Mouse (Mus musculus) kidney, postnatal 14 days (tissue): Measurements from ENCODE around the gene Map4k2.
"Not testable (repeated sequence)": the region's sequence is repeated elsewhere in the genome, so short reads cannot be mapped to it uniquely, and the experiment has no call there.

Source experiments
- DNase-seq: peaks from one replicate; pipeline ENCODE4 v3.0.0; 2022; ENCODE audit warnings: mixed read lengths

Map4k2 gene

DNA sequence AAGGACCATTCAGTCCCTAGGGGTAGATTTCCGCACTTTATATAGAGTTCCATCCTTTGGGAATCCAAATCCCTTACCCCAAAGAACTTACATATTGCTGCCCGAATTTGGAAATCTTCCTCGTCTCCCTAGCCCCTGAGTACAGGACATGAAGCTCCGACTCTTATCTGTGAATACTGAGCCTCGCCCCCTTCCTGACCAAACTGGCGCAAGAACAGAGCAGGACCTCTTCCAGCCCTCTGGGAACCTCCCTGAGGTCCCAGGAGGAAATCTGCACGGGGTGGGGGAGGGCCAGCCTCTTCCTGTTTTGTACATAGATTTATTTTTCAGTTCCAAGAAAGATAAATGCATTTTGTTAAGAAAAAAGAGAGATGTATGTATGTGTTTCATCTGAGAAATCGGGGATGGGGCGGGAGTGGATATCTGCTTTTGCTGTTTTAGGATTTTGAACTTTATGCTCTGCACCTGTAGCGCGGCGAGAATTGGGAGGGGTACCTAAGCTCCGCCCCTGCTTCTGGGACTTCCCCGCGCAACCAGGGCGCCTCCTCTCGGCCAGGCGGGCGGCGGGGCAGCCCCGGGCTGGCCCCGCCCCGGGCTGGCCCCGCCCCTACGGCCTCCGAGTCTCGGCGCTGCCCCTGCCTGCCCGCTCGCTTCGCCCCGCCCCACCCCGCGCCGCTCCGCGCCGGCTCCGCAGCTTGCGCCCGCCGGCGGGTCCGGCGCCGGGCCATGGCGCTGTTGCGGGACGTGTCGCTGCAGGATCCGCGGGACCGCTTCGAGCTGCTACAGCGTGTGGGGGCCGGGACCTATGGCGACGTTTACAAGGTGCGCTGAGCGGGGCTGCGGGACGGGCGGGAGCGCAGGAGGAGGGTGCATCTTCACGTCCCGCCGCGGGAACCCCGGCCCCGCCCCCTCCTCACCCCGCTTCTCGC, at the start of gene Map4k2:
Gene Map4k2 (plus strand): TSS at position 612 of the 929 bp plus-strand sequence.
- DNase-seq = peak; percentile 95

DNA sequence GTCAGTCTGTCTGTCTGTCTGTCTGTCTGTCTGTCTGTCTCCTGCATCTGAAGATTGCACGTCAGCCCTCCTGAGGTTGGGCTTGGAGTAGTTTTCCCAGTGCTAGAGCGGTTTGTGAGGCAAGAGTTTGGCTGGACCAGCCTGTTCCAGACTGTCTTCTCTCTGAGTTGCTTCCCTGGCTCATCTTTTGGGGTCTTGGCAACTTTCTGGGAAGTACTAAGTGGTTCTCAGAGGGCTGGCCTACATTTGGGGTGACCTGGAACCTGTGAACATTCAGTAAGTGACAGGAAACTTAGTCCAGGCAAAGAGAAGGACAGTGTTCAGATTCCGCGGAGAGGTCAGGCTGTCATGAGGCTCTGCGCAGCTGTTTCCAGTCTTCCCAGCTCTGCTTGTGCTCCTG, 48.7 kb upstream of the Map4k2 start:
- no peak for DNase-seq

DNA sequence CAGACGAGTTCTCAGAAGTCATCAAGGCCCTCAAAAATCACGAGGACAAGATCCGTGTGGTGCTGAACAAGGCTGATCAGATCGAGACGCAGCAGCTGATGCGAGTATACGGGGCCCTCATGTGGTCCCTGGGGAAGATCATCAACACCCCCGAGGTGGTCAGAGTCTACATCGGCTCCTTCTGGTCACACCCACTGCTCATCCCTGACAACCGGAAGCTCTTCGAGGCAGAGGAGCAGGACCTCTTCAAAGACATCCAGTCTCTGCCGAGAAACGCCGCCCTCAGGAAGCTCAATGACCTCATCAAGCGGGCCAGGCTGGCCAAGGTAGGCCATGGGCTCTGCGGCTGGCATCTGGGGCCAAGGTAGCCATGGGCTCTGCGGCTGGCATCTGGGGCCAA, 46.6 kb upstream of the Map4k2 start:
- no peak for DNase-seq

DNA sequence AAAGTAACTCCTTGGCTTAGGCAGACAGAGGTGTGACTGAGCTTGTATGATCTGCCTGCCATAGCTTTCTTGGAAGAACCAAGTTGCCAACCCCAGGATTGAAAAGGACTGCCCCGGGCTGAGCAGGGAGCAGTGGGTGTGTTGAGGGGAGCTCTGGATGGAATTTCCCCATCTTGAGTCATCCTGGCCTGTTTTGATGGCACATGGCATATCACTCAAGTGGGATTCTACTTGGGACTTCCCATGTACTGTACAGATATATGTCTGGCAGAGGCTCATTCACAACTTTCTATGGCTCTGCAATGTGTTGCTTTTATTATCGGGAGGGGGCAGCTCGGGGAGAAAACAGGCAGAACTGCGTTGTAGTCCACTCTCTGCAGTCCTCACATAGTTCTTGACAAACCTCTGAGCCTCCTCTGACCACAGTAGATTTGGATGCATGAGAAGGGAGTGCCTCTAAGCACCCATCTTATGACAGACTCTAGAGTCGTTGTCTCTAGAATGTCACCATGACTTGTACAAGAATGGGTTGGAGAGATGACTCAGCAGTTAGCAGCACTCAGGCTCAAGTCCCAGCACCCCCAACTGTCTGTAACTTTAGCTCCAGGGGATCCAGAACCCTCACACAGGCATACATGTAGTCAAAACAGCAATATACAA, 44.3 kb upstream of the Map4k2 start:
- DNase-seq = no peak

DNA sequence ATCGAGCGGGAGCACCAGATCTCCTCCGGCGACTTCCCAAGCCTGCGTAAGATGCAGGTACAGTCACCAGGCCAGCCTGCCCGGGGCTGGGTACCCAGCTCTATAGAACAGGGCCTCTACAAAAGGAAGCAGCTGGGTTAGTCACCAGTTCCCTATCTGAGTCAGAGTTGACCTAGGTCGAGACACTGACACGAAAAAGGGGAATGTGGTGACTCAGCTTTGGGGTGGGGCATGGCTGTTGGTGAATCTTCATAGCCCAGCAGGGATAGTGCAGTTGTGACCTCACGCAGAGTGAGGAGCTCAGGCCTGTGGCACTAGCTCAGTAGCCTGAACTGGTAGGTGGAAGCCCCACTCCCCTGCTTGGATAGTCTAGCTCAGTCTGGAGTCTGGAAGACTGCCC, 43.3 kb upstream of the Map4k2 start:
- peak; percentile 47 for DNase-seq

DNA sequence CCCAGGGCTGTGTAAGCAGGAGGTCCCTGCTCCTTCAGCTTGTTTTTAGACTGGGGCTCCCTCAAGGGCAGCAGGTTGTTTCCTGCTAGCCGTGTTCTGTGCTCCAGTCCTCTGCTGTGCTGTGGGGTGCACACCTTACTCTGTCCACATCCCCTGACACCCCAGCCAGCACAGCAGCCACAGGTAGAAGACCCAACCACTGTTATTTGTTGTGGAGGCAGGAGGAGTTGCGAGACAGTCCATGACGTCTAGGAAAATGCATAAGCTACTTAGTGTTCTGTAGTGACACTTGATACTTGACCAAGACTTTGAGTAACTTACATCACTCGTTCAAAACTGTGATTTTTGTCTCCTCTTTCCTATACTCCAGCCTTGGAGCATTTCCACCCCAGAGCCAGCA, 41.9 kb upstream of the Map4k2 start:
- DNase-seq = no peak

DNA sequence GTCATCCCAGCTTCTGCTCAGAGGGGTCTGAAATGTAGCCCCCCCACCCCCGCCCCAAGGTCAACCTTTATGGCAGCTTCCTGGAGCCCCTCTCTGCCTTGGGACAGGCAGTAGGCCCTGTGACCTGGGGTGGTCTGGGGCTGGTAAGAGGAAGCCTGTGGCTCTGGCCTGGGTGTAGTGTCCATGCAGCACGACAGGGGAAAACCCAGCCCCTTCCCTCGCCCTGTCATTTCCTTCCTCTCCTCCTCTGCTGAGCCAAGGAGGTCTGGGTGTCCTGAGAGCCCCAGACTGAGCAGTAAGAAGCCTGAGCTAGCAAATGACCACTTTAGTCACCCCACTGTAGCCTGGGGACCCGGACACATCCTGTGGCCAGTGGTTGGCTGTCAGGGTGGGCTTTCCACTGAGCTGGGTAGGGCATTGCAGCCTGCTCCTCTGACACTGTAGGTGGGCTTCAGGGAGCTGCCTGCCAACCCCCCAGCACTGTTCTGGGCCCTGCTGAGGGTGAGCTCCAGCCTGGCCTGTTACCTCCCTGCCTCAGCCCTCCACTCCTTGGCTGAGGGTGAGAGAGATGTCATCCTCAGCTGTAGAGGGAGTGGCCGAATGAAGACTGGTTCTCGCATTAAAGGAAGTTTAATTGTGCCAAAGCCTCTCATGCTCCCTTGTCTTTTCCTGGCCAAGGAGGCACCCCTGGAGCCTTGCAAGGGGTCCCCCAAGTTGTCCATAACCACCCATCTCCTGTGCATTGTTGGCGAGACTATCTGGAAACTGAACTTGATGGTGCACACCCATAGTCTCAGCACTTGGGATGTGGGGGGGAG, 41.3 kb upstream of the Map4k2 start:
- DNase-seq = no peak

DNA sequence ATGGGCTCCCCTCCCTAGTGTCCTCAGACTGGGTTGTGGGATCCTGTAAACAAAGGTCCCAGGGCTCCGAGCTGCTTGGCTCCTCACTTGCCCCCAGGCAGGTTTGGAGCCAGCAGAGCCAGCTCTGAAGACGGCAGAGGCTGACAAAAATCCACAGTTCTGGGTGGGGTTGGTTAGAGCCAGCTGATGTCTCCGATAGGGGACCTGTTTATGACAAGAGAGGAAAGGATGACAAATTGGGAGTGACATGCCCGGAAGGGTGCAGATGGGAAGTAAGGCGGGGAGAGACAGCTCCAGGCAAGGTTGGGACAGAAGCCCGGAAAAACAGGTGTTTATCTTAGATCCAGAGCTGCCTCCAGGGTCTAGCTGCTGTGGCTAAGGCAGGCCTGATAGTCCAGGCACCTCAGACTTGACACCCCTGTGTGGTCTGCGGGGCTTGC, 40.5 kb upstream of the Map4k2 start:
- DNase-seq = peak; percentile 47

DNA sequence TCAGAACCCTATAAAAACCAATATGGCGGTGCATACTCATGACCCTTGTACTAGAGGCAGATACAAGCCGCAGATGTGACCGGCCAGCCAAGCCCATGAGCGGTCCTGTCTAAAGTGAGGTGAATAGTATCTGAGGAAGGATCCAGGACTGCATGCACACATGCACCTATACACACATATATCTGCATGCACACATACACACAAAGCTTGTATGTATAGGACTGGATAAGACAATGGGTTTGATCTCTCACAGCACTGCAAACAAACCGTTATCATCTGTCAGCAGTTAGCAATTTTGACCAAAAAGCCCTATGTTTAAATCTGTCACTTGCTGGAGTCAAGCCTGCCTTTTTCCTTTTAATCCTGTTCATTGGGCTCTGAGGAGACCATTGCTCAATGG, 38.8 kb upstream of the Map4k2 start:
- DNase-seq = no peak

DNA sequence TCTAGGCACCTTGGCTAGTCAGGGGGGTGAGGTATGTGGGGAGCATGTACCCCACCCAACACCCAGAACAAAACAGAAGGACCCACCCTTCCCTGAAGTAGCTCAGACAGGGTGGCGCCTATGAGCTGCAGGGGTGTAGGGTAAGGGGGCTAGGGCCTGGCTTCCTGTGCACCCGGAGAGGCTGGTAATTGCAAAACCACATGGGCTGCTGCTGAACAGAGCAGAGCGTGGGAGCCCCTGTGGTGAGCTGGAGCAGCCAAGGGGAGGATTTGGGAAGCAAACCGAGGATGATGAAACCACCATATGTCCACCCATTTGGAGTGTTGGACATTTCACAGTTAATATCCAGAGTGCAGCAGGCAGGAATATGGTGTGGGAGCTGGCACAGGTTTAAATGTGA, 38.4 kb upstream of the Map4k2 start:
- DNase-seq = no peak

DNA sequence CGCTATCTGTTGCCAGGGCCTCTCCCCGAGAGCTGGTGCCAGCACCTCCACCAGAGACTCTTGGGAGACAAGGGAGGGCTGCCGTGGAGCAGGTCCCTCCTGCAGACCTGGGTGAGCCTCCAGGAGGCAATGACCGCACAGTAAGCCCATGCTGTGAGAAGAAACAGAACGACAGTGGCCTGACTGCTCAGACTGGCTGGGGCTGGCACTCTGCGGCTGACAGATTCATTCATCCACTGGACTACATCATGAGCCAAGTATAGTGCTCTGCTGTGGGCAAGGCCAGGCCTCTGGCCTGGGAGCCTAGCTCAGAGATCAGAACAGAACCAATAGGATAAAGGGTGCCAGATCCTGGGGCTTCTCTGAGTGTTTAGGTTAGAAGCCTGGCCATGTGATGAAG, 37.1 kb upstream of the Map4k2 start:
- no peak for DNase-seq

DNA sequence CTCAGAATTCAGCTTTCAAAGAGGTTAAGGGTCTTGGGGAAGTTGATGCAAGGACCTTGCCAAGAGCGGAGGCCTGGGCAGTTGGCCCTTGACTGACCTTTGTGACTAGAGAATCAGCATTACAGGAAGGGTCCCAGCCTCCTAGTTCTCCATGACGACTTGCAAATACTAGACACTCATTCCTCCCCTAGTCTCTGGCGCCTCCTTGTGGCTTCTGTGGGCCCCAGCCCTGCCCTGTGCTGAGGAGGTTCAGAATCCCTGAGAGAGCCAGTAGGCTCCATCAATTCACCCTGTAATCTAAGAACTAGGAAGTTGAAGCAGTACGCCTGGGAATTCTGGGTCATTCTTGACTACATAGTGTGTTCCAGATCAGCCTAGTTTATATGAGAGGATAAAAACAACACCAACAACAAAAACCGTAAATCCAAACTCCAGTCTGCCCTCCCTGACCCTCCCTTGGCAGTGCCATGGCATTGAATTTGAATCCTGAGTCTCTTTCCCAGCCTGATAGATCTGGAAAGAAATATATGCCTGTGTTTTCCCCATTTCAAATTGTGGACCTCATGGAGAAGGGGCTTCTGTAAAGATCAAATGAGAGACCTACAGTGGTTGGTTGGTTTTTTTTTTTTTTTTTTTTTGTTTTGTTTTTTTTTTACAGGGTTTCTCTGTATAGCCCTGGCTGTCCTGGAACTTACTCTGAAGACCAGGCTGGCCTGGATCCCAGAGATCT, 36.0 kb upstream of the Map4k2 start:
- DNase-seq = peak; percentile 91

DNA sequence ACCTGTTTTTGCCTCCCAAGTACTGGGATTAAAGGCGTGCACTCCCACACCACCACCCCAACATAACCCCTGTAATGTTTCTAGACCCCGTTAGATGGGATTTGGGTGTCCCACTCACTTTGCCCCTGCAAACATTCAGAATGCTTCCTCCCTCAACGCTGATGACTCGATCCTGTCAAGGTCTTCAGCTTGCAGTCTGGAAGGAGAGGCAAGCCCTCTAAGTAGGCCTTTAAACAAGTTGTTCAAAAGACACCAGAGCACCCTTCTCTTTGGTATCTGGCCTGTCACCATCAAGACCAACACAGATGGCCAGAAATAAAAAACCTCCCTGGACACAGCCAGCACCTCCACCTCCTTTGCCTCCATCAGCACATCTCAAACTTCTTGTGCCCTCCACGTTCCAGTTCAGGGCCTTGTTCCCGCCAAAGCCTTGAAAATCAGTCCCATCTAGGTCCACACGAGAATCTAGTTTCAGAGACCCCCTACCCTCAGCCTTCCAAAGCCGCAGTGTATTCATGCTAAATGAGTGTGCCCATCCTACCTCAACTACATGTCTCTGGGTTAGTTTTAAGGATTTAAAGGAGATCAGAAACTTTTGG, 35.3 kb upstream of the Map4k2 start:
- DNase-seq = no peak

DNA sequence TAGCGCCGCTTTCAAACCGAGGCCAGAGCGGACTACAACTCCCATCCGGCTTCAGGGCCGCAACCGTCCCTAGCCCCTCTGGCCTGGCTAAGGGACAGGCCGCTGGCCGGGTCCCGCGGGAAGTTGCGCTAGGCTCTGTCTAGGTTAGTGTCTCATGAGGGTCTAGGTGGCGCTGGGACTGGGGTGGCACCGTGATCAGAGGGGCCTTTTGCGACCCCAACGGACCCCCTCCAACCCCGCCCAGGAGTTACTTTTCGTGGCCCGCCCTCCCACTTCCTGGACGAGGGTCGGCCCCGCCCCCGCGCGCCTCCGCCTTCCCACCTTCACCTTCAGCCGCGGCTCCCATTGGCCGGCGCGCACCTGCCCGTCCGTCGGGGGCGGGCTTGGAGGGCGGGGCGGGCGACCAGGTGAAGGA, 34.8 kb upstream of the Map4k2 start, which contains the start of gene Cdc42bpg:
Gene Cdc42bpg (plus strand): TSS at position 320 of the 415 bp plus-strand sequence.
- peak; percentile 96 for DNase-seq

DNA sequence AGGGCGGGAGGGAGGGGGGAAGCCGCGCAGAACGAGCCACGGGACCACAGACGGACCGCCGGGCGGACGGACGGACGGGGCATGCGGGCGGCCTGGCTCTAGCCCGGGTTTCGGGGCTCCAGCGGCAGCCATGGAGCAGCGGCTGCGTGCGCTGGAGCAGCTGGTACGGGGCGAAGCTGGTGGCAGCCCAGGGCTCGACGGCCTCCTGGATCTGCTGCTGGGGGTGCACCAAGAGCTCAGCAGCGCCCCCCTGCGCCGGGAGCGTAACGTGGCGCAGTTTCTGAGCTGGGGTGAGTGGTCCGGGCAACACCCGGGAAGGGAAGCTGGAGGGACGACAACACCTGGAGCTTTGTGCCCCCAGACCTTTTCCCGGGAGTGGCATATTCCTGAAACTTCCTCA, 34.3 kb upstream of the Map4k2 start:
- peak; percentile 89 for DNase-seq

DNA sequence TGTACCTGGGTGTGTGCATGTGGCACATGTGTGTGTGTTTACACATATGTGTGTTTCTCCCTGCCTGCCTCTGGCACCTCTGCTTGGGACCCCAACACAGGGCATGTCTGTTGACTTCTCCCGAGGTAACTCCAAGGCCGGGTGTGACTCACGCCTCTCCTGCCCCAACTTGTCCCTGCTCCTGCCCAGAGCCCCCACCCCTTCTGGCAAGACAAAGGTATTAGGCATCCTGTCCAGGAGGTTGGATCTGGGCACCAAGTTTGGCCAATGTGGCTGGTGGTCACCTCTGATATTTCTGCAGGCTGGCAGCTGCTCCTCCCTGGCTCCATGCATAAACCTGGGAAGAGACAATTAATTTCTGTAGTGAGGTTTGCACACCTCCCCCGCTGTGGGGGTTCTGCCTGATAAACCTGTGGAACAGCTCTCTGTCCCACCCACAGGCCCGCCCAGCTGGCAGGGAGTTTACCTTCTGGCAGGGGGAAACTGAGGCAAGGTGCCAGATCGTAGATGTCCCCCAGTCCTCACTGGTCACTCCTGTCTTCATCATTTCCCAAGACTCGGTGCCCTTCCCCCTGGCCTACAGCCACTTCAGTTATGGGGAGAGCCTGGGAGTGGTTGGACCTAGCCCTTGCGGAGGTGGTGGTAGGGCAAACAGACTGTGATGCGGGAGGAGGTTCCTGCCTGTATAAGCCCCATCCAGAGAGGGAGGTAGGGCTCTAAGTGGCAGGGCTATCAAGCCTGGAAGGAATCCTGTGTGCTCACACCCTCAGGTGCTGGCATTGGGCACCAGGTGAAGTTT, 33.0 kb upstream of the Map4k2 start:
- no peak for DNase-seq

DNA sequence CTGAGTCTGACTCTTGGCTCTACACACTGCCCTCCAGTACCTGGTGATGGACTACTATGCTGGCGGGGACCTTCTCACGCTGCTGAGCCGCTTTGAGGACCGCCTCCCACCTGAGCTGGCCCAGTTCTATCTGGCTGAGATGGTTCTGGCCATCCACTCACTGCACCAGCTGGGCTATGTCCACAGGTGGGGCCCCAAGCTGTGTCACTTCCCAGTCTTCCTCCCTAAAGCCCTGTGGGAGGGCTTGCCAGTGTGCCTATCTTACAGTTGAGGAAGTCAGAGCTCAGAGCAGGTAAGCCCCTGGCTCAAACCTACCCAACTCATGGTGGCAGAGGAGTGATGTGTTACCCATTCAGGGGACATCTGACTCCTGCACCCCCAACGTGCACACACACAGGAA, 30.8 kb upstream of the Map4k2 start:
- no peak for DNase-seq

DNA sequence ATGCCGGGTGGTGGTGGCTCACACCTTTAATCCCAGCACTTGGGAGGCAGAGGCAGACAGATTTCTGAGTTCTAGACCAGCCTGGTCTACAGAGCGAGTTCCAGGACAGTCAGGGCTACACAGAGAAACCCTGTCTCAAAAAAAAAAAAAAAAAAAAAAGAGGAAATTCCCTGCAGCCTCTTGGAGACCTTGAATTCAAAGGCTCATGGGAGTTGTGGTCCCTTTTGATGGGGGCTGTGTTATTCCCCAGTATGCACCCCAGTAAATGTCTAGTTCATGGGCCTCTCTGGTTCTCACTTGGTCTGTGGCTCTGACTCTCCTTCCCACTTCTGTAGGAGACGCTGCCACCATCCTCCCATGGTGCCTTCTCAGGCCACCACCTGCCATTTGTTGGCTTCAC, 29.2 kb upstream of the Map4k2 start:
- DNase-seq = not testable (repeated sequence)

DNA sequence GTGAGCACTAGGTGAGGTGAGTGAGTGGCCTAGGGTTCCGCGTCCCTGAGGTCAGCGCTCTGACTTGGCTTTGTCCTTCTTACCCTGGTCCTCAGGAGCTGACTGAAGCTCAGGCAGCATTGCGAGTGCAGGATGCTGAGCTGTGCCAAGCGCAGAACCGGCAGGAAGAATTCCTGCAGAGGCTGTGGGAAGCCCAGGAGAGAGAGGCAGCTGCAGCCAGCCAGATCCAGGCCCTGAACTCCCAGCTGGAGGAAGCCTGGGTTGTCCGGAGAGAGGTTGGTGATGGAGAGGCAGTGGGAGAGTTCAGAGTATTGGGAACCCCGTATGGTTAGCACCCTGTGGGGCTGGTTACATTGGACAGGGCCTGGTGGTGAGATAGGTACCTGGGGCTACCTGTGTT, 27.1 kb upstream of the Map4k2 start:
- no peak for DNase-seq

DNA sequence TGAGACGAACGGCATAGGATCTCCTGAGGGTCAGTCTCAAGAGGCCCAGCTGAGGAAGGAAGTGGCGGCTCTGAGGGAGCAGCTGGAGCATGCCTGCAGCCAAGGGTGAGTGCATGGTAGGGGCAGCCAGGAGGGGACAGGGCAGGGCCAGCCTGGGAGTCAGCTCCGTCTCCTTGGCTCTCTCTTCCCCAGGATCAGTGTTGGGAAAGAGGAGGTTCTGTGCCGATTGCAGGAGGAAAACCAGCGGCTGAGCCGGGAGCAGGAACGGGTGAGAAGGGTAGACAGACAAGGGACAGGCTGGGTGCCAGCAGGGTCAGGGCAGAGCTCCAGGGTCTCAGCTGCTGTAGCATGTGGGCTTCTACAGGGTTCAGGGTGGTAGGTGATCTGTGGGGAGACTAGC, 26.4 kb upstream of the Map4k2 start:
- DNase-seq = no peak

DNA sequence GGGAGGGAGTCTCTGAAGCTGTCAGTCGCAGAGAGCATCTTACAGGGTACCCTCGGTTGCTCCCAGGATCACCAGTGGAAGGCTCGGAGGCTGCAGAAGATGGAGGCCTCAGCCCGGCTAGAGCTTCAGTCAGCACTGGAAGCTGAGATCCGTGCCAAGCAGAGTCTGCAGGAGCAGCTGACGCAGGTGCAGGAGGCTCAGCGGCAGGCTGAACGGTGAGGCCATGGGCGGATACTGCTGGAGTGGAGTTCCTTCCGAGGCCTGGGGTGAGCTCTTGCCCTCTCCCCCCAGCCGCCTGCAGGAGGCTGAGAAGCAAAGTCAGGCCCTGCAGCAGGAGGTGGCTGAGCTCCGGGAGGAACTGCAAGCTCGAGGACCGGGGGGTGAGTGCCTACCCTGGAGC, 25.4 kb upstream of the Map4k2 start:
- DNase-seq = no peak
